Mouse (Mus musculus) lung, postnatal 4 days (tissue): ENCODE results near the gene Itga2.

Experiments
- DNase-seq, 2 experiments: peaks; one replicate each; pipeline ENCODE4 v3.0.0; 2021

Gene Itga2

GRCm38 (mm10) chr13:114876005-114876520, 55.8 kb downstream of the Itga2 start:
- no peak for DNase-seq

GRCm38 (mm10) chr13:114874738-114875137, 57.2 kb downstream of the Itga2 start:
- DNase-seq = no peak

- no peak for DNase-seq
These were observed 74.4 kb downstream of the Itga2 start for GRCm38 (mm10) chr13:114857525-114857924.

- DNase-seq = peak in 1 of 2 experiments; percentile 59
These were observed 75.7 kb downstream of the Itga2 start for GRCm38 (mm10) chr13:114856269-114856627.

GRCm38 (mm10) chr13:114855573-114856268, 76.2 kb downstream of the Itga2 start:
- DNase-seq = peak in 1 of 2 experiments; percentile 59

DNA sequence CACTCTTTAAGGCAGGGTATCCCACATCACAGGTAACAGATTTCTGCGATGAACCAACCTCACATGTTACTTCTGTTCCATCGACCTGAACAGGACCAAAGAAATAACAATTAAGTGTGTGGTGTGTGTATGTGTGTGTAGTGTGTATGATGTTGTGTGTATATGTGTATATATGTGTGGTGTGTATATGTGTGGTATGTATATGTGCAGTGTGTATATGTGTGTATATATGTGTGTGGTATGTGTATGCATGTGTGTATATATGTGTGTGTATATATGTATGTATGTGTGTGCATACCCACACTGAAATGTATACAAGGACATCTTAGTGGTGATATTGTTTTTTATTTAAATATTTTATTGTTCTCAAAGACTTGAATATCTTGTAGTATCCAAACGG, 77.5 kb downstream of the Itga2 start:
- DNase-seq = no peak

GRCm38 (mm10) chr13:114854023-114854422, 77.9 kb downstream of the Itga2 start:
- DNase-seq = no peak

GRCm38 (mm10) chr13:114853152-114853551, 78.7 kb downstream of the Itga2 start:
- DNase-seq = no peak

DNA sequence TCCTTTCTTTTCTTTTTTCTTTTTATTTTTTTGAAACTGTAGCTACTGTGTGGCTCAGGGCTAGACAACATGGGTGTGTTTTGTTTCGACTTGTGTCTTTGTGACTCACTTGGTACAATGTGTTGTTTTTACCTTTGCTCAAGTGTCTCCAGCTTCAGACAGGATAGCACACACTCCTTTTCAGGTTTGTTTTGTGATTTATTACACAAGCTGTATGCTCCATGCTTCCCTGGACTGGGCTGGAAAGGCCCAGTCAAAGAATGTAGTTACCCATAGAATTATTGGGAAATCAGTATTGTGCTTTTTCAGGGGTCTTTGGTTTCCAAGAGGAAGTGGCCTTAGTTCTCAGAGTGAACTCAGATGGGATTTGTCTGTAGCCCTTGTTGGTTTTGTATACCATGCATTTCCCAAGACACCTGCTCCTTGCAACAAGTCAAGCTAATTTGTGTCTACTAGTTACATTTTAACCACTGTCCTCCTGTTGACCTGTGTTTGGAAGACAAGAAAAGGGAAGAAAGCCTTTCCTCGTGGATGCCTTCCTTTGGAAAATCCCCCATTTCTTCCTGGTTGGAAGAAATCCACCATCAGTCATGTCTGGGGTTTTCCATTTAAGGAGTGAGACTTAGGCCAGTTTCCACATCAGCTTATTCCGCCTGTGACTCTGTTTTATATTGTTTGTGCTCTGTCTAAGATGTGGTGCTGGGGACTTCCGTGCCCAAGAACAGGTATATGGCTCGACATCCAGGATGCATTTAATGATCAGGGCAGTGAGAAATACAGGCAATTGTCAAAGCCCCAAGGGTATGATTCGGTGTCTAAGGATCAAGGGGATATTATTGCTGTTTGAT, 79.4 kb downstream of the Itga2 start:
- DNase-seq = no peak

GRCm38 (mm10) chr13:114848945-114849344, 83.0 kb downstream of the Itga2 start:
- no peak for DNase-seq

DNA sequence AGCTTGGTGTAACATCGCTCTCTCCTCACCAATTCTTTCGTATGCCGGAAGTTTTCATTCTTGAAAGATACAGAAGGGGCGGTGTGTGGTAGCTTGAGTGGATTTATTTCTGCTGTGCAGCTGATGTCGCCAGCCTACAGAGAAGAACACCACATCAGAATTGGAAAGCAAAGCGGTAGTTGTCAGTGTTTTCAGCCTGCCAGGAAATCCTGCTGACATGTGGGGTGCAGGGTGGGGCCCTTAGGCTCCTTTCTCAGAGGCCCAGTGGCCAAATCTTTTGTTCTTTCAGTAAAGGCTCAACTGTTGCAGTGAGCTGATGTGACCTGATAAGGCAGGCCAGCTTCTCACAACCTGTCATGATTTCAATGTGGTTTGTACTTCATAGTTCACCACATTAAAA, 86.1 kb downstream of the Itga2 start:
- DNase-seq = peak; percentile 37 to 60

- no peak for DNase-seq
These were observed 88.6 kb downstream of the Itga2 start for GRCm38 (mm10) chr13:114843318-114843717.

DNA sequence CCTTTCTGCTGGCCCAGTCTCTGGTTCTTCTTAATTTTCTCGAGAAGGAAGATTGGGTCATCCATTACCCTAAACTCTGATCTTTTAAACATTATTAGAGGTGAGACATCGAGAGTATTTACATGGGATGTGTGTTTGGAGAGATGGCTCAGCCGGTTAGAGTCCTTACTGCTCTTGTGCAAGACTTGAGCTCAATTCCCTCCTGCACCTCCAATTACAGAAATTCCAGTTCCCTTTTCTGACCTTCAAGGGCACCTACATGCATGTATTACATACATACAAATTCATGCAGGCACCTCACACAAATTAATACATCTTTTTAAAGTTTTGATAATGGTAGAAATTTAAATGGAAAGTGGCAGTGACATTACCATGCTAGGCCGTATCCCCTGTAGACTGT, 91.4 kb downstream of the Itga2 start:
- no peak for DNase-seq

DNA sequence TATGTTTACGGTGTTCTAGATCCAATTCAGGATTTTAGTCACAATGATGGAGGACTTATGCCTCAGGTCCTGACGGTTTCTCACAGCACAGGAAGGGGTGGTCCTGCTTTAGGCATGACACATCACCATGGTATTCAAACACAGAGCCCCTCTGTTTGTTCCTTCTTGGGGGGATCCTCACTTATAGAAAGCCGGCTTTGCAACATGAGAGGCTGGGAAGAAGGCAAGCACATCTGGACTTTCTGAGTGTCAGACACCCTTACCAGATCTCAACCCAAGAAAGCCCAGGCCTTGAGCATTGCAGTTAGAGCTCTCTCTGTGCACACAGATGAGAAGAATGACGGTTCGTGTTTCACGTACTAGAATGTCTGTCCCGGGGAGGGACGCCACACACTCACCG, 92.8 kb downstream of the Itga2 start:
- no peak for DNase-seq

DNA sequence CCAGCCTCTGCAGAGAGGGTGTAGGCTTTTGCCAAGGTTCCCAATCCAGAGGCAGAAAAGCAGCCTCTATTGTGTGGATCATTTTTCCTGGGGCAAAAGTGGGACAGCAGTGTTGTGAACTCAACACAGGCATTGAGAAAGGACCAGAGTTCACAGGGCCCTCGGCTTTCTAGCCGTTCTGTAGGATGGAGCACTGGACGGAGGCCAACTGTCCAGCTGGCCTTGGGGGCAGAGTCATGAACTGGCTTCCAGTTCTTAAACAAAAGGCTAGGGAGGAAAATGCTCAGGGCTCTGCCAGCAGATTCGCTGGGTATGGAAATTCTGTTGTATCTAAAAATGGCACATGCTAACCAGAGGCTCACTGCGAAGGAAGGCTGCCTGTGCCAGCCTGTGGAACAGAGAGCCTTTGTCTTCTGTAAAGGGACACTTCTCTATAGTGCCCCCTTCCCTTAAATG, 93.3 kb downstream of the Itga2 start:
- DNase-seq = peak; percentile 81 to 90

DNA sequence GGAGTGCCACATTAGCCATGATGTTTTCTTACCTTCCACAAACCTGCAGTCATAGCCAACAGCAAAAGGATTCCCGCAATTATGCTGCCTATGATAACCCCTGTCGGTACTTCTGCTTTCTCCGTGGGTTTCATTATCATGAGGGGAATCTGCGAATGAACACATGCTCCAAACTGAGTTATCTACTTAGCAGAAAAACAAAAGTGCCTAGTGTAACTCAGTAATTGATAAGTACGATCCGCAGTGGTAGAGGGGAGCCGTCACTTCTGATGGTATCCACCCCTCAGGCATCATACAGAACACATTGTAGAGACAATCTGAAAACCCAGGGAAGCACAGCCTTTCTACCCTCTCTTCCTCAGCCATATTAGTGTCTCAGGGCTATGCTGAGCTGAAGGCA, 94.8 kb downstream of the Itga2 start:
- DNase-seq = no peak

DNA sequence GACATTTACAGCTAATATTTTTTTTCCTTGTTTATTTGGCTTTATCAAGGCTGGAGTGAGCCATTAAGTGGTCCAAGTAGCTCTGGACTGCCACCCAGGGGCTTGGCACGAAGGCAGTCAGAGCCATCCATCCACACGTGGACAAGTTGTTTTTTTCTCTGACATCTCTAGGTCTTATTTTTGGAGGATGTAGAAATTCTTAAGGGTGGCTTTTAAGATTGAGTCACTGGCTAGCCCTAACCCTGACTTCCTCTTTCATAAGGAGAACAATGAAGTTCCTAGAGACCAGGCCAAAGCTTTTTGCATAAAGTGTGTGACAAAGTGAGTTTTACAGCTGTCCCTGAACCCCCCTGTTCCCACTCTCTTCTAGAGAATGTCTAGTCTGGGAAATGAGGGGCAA, 97.3 kb downstream of the Itga2 start:
- DNase-seq = peak in 1 of 2 experiments; percentile 76

DNA sequence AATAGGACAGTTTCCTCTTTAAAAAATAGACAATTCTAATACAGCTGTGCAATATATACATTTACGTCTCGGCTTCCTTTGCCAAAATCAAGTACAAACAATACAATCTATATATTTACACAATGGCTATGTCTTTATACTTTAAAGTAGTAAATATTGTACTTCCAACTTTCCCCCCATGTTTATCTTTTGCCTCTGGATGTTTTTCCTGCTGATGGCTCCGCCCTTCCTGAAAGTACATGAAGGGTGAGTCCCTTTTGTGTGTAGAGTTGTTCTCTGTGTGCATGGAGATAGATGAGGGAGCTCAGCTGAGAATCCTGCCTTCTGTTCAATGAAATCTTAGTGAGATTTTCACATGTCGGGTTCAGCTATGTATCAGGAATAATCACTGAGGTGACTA, 98.5 kb downstream of the Itga2 start:
- DNase-seq = no peak

DNA sequence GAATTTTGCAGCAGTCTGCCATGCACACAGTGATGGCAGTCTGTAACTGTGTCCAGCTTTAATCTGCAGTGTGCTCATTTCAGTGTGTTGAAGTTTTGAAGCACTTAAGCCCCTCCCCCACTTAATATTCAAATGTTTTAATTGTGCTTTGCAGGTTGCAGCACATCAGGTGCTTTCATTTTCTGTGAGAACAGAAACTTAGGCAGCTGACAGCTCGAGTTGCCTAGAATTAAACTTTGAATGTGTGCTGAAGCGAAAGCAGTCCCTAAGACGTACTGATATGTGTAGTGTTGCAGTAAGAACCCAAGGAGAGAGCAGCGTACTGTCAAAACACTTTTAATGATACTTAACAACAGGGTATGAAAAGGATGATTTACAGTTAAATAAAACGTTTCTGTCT, 99.1 kb downstream of the Itga2 start:
- no peak for DNase-seq

- no peak for DNase-seq
These were observed 100.5 kb downstream of the Itga2 start for GRCm38 (mm10) chr13:114831367-114831833.

DNA sequence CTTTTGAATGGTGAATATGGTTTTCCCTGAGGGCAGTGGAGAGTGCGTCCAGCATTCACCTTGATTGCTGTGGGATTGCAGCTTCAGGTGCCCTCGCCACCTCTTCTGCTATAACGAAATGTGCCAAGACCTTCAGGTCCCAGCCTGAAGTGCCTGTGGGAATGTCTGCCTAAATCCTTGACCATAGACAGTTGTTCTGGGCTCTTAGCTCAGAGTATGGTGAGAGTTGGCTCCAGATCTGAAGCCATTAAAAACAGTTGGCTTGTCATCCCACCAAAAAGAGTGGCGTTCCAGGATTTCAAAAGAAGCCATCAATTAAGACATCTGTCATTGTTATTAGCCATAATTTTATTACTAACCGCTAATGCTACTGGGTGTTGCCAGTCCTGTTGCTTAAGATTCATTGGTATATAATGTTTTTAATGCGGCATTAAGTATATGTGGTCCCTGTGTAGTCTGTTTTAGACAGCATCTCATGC, 106.5 kb downstream of the Itga2 start:
- peak in 1 of 2 experiments; percentile 3 for DNase-seq

GRCm38 (mm10) chr13:114822871-114823270, 109.0 kb downstream of the Itga2 start:
- DNase-seq = no peak

GRCm38 (mm10) chr13:114818513-114818912, 113.4 kb downstream of the Itga2 start:
- DNase-seq = no peak
